Mouse (Mus musculus): Measurements from ENCODE around the gene Tbc1d25. TPM values are rescaled to one million over a fixed set of nuclear protein-coding genes. Genes with fewer than 3 reads are reported as not detected.

Gene Tbc1d25
- total and polyA plus RNA-seq, 3 experiments = 8.0 to 23.4 TPM; not detected in 1

GRCm38 (mm10) chrX:8205088-8205487 is 29.1 kb upstream of the Tbc1d25 start:
- Histone ChIP-seq H3K36me3 (ENCODE audit: control insufficient read depth in 1 of 2, insufficient read depth in 2 of 2, low read length in 2 of 2) (peaks cover 0 to 14% of the 10 kb centered on the region in 2 experiments; a peak in 2 of 4 replicates), H3K4me3 (ENCODE audit: control insufficient read depth in 1 of 2, insufficient read depth in 1 of 2, low read depth in 2 of 2, low read length in 2 of 2) (no peak overlapping the region), H3K27ac (ENCODE audit: control insufficient read depth, low read depth, low read length) (no peak overlapping the region), H3K79me2 (ENCODE audit: control insufficient read depth, insufficient read depth, low read length, poor library complexity) (no peaks in the 10 kb centered on the region), H3K9ac (ENCODE audit: control insufficient read depth, low read depth, low read length, poor library complexity, severe bottlenecking) (no peak overlapping the region), H3K4me1 (ENCODE audit: control insufficient read depth in 1 of 2, insufficient read depth in 2 of 2, low read length in 2 of 2) (peaks cover 7 to 10% of the 10 kb centered on the region in 2 experiments), H3K27me3 (ENCODE audit: control insufficient read depth in 1 of 2, insufficient read depth in 2 of 2, low read length in 2 of 2) (no peaks in the 10 kb centered on the region), H3K9me3 (replicated peaks; ENCODE audit: insufficient read depth, low read length) (no peaks in the 10 kb centered on the region)
- TF ChIP-seq USF1 (IDR thresholded peaks at IDR 0.05; ENCODE audit: low read depth, low read length) = no peak
- no peak for TF ChIP-seq NRF1 (IDR thresholded peaks at IDR 0.05; ENCODE audit: insufficient read depth, low read depth, low read length, poor library complexity, severe bottlenecking)
- no peak for TF ChIP-seq TBP (IDR thresholded peaks at IDR 0.05; ENCODE audit: low read depth, low read length)
- no peak for TF ChIP-seq RCOR1 (IDR thresholded peaks at IDR 0.05; ENCODE audit: low read depth, low read length)
- TF ChIP-seq MEF2A (IDR thresholded peaks at IDR 0.05; ENCODE audit: extremely low read depth, insufficient replicate concordance, low read depth, low read length, poor library complexity, severe bottlenecking) = no peak
- no peak for TF ChIP-seq BHLHE40 (IDR thresholded peaks at IDR 0.05; ENCODE audit: borderline replicate concordance, low read depth, low read length)
- no peak for TF ChIP-seq USF2 (IDR thresholded peaks at IDR 0.05; ENCODE audit: borderline replicate concordance in 1 of 2, insufficient read depth in 1 of 2, low read depth in 1 of 2, low read length in 2 of 2)
- no peak for TF ChIP-seq JUND (IDR thresholded peaks at IDR 0.05; ENCODE audit: low read depth, low read length)
- no peak for TF ChIP-seq MAZ (IDR thresholded peaks at IDR 0.05; ENCODE audit: low read depth, low read length)
- no peak for TF ChIP-seq ETS1 (IDR thresholded peaks at IDR 0.05; ENCODE audit: low read depth, low read length)
- TF ChIP-seq ZKSCAN1 (IDR thresholded peaks at IDR 0.05; ENCODE audit: low read depth, low read length) = no peak
- no peak for TF ChIP-seq MAX (IDR thresholded peaks at IDR 0.05; ENCODE audit: low read length)
- no peak for TF ChIP-seq POLR2AphosphoS2 (IDR thresholded peaks at IDR 0.05; ENCODE audit: low read length)
- no peak for TF ChIP-seq ZNF384 (IDR thresholded peaks at IDR 0.05; ENCODE audit: low read depth, low read length)
- no peak for TF ChIP-seq MXI1 (IDR thresholded peaks at IDR 0.05; ENCODE audit: low read depth, low read length)
- TF ChIP-seq SMC3 (IDR thresholded peaks at IDR 0.05; ENCODE audit: low read depth, low read length) = no peak
- no peak for TF ChIP-seq GATA1 (IDR thresholded peaks at IDR 0.05; ENCODE audit: low read depth, low read length)
- no peak for DNase-seq (ENCODE audit: low read depth, low spot score)

- Histone ChIP-seq H3K9ac (ENCODE audit: control insufficient read depth, low read depth, low read length, poor library complexity, severe bottlenecking) (no peak overlapping the region), H3K27me3 (ENCODE audit: control insufficient read depth in 1 of 2, insufficient read depth in 2 of 2, low read length in 2 of 2) (no peaks in the 10 kb centered on the region), H3K4me1 (ENCODE audit: control insufficient read depth in 1 of 2, insufficient read depth in 2 of 2, low read length in 2 of 2) (peaks cover 4 to 10% of the 10 kb centered on the region in 2 experiments), H3K79me2 (ENCODE audit: control insufficient read depth, insufficient read depth, low read length, poor library complexity) (no peaks in the 10 kb centered on the region), H3K36me3 (ENCODE audit: control insufficient read depth in 1 of 2, insufficient read depth in 2 of 2, low read length in 2 of 2) (peaks cover 0 to 8% of the 10 kb centered on the region in 2 experiments; a peak in 2 of 4 replicates), H3K4me3 (ENCODE audit: control insufficient read depth in 1 of 2, insufficient read depth in 1 of 2, low read depth in 2 of 2, low read length in 2 of 2) (no peak overlapping the region), H3K9me3 (replicated peaks; ENCODE audit: insufficient read depth, low read length) (no peaks in the 10 kb centered on the region), H3K27ac (ENCODE audit: control insufficient read depth, low read depth, low read length) (no peak overlapping the region)
- DNase-seq (ENCODE audit: low read depth, low spot score) = no peak
- TF ChIP-seq MEF2A (IDR thresholded peaks at IDR 0.05; ENCODE audit: extremely low read depth, insufficient replicate concordance, low read depth, low read length, poor library complexity, severe bottlenecking) = no peak
- no peak for TF ChIP-seq JUND (IDR thresholded peaks at IDR 0.05; ENCODE audit: low read depth, low read length)
- TF ChIP-seq CTCF (IDR thresholded peaks at IDR 0.05 in 2 of 3, conservative IDR thresholded peaks at IDR 0.05 in 1 of 3; ENCODE audit: control insufficient read depth in 1 of 3, insufficient read depth in 1 of 3, low read depth in 2 of 3, low read length in 3 of 3, poor library complexity in 1 of 3, severe bottlenecking in 1 of 3) = no peak
- TF ChIP-seq CHD2 (IDR thresholded peaks at IDR 0.05; ENCODE audit: low read length) = no peak
Measured at GRCm38 (mm10) chrX:8204076-8204475, 28.1 kb upstream of the Tbc1d25 start.

Measured in MEL (cell line).